Mouse (Mus musculus) MEL (cell line): ENCODE results near the gene Clhc1. TPM values are rescaled to one million over a fixed set of nuclear protein-coding genes. Genes with fewer than 3 reads are reported as not detected.

ENCODE experiments used
- DNase-seq: peaks from one replicate; pipeline ENCODE4 v3.0.0; 2011; ENCODE audit warnings: low read depth, low spot score
- H3K27ac ChIP-seq: 2 replicates; pipeline ENCODE4 v1.5.1; 2012; ENCODE audit warnings: low read depth, mild to moderate bottlenecking, control low read depth, low read length, moderate library complexity; ENCODE audit not compliant: control insufficient read depth
- H3K27me3 ChIP-seq, 2 experiments: fragments of 150-350 bp in 1 of 2; sonication (generic) in 1 of 2; 2 replicates each; pipeline ENCODE4 v1.6.1; 2012; ENCODE audit warnings: low read length in 2 of 2, mild to moderate bottlenecking in 2 of 2, improper control_type of control experiment in 1 of 2, moderate library complexity in 1 of 2; ENCODE audit not compliant: insufficient read depth in 2 of 2, control insufficient read depth in 1 of 2
- H3K36me3 ChIP-seq, 2 experiments: 2 replicates each; pipeline ENCODE4 v1.6.1; 2012 to 2014; ENCODE audit warnings: low read length in 2 of 2, improper control_type of control experiment in 1 of 2, inconsistent platforms in 1 of 2, mild to moderate bottlenecking in 1 of 2; ENCODE audit not compliant: insufficient read depth in 2 of 2, control insufficient read depth in 1 of 2
- H3K4me1 ChIP-seq, 2 experiments: fragments of 150-350 bp in 1 of 2; sonication (generic) in 1 of 2; 2 replicates each; pipeline ENCODE4 v1.6.1; 2012; ENCODE audit warnings: low read length in 2 of 2, improper control_type of control experiment in 1 of 2, mild to moderate bottlenecking in 1 of 2; ENCODE audit not compliant: insufficient read depth in 2 of 2, control insufficient read depth in 1 of 2
- H3K4me3 ChIP-seq, 2 experiments: fragments of 150-350 bp in 1 of 2; sonication (generic) in 1 of 2; 2 replicates each; pipeline ENCODE4 v1.5.1; 2012; ENCODE audit warnings: low read depth in 2 of 2, low read length in 2 of 2, mild to moderate bottlenecking in 2 of 2, moderate library complexity in 2 of 2, control low read depth in 1 of 2, improper control_type of control experiment in 1 of 2; ENCODE audit not compliant: control insufficient read depth in 1 of 2, insufficient read depth in 1 of 2
- H3K79me2 ChIP-seq: 2 replicates; pipeline ENCODE4 v1.6.1; 2012; ENCODE audit warnings: mild to moderate bottlenecking, low read length, moderate library complexity; ENCODE audit not compliant: control insufficient read depth, poor library complexity, insufficient read depth
- H3K9ac ChIP-seq: 2 replicates; pipeline ENCODE4 v1.6.1; 2012; ENCODE audit warnings: low read depth, mild to moderate bottlenecking, control low read depth, low read length, moderate library complexity; ENCODE audit not compliant: control insufficient read depth, poor library complexity, severe bottlenecking
- H3K9me3 ChIP-seq: fragments of 150-350 bp; sonication (generic); replicated peaks from 2 replicates; pipeline ENCODE4 v1.6.1; 2012; ENCODE audit warnings: mild to moderate bottlenecking, low read length, improper control_type of control experiment, moderate library complexity; ENCODE audit not compliant: insufficient read depth
- BHLHE40 ChIP-seq: IDR thresholded peaks from 2 replicates; pipeline ENCODE4 v1.6.1; 2012; ENCODE audit warnings: low read depth, mild to moderate bottlenecking, inconsistent platforms, low read length, improper control_type of control experiment, borderline replicate concordance
- CHD1 ChIP-seq: IDR thresholded peaks from 2 replicates; pipeline ENCODE4 v1.6.1; 2012; ENCODE audit warnings: low read depth, mild to moderate bottlenecking, inconsistent platforms, low read length, improper control_type of control experiment
- CTCF ChIP-seq, 3 experiments: IDR thresholded peaks in 2 of 3; conservative IDR thresholded peaks in 1 of 3; 2 replicates each; pipeline ENCODE4 v1.5.1; 2011 to 2012; ENCODE audit warnings: low read length in 3 of 3, low read depth in 2 of 3, mild to moderate bottlenecking in 2 of 3, improper control_type of control experiment in 1 of 3, inconsistent platforms in 1 of 3, mixed read lengths in 1 of 3, moderate library complexity in 1 of 3; ENCODE audit not compliant: control insufficient read depth in 1 of 3, insufficient read depth in 1 of 3, poor library complexity in 1 of 3, severe bottlenecking in 1 of 3
- ELF1 ChIP-seq: IDR thresholded peaks from 2 replicates; pipeline ENCODE4 v1.6.1; 2014; ENCODE audit warnings: low read depth, mild to moderate bottlenecking, inconsistent platforms, low read length, improper control_type of control experiment, moderate library complexity
- EP300 ChIP-seq, 2 experiments: IDR thresholded peaks; 2 replicates each; pipeline ENCODE4 v1.6.1; 2011; ENCODE audit warnings: improper control_type of control experiment in 2 of 2, low read length in 2 of 2, low read depth in 1 of 2, mild to moderate bottlenecking in 1 of 2
- ETS1 ChIP-seq: IDR thresholded peaks from 2 replicates; pipeline ENCODE4 v1.6.1; 2012; ENCODE audit warnings: low read depth, mild to moderate bottlenecking, inconsistent platforms, low read length, improper control_type of control experiment, moderate library complexity
- GATA1 ChIP-seq: IDR thresholded peaks from 2 replicates; pipeline ENCODE4 v1.6.1; 2011; ENCODE audit warnings: low read depth, low read length, improper control_type of control experiment
- HCFC1 ChIP-seq: IDR thresholded peaks from 2 replicates; pipeline ENCODE4 v1.6.1; 2012; ENCODE audit warnings: low read depth, mild to moderate bottlenecking, inconsistent platforms, low read length, improper control_type of control experiment, moderate library complexity
- MAFK ChIP-seq: IDR thresholded peaks from 2 replicates; pipeline ENCODE4 v1.6.1; 2011; ENCODE audit warnings: low read depth, mild to moderate bottlenecking, low read length, improper control_type of control experiment, borderline replicate concordance
- MAX ChIP-seq: IDR thresholded peaks from 2 replicates; pipeline ENCODE4 v1.6.1; 2011; ENCODE audit warnings: low read length, improper control_type of control experiment
- MAZ ChIP-seq: IDR thresholded peaks from 2 replicates; pipeline ENCODE4 v1.6.1; 2012; ENCODE audit warnings: low read depth, mild to moderate bottlenecking, inconsistent platforms, low read length, improper control_type of control experiment
- MEF2A ChIP-seq: IDR thresholded peaks from 2 replicates; pipeline ENCODE4 v1.6.1; 2014; ENCODE audit warnings: low read depth, mild to moderate bottlenecking, inconsistent platforms, low read length, improper control_type of control experiment; ENCODE audit not compliant: poor library complexity, insufficient replicate concordance, severe bottlenecking; ENCODE audit errors: extremely low read depth
- MXI1 ChIP-seq: IDR thresholded peaks from 2 replicates; pipeline ENCODE4 v1.6.1; 2011; ENCODE audit warnings: mild to moderate bottlenecking, low read depth, low read length, improper control_type of control experiment
- MYB ChIP-seq: IDR thresholded peaks from 2 replicates; pipeline ENCODE4 v1.6.1; 2011; ENCODE audit warnings: mild to moderate bottlenecking, low read depth, low read length, improper control_type of control experiment
- MYC ChIP-seq: IDR thresholded peaks from 2 replicates; pipeline ENCODE4 v1.6.1; 2011; ENCODE audit warnings: low read depth, mild to moderate bottlenecking, low read length, improper control_type of control experiment, moderate library complexity
- NELFE ChIP-seq: IDR thresholded peaks from 2 replicates; pipeline ENCODE4 v1.6.1; 2011; ENCODE audit warnings: low read depth, low read length, improper control_type of control experiment
- POLR2A ChIP-seq, 2 experiments: IDR thresholded peaks; 2 replicates each; pipeline ENCODE4 v1.6.1; 2011 to 2012; ENCODE audit warnings: low read length in 2 of 2, mild to moderate bottlenecking in 2 of 2, control low read depth in 1 of 2, improper control_type of control experiment in 1 of 2, low read depth in 1 of 2, moderate library complexity in 1 of 2; ENCODE audit not compliant: control insufficient read depth in 1 of 2, insufficient read depth in 1 of 2, poor library complexity in 1 of 2
- POLR2AphosphoS2 ChIP-seq: IDR thresholded peaks from 2 replicates; pipeline ENCODE4 v1.6.1; 2011; ENCODE audit warnings: low read length, improper control_type of control experiment
- POLR2AphosphoS5 ChIP-seq: IDR thresholded peaks from 2 replicates; pipeline ENCODE4 v1.6.1; 2012; ENCODE audit warnings: low read depth, borderline replicate concordance, mild to moderate bottlenecking, inconsistent platforms, low read length, moderate library complexity, mixed read lengths
- RAD21 ChIP-seq: IDR thresholded peaks from 2 replicates; pipeline ENCODE4 v1.6.1; 2011; ENCODE audit warnings: mild to moderate bottlenecking, low read depth, low read length, improper control_type of control experiment
- RCOR1 ChIP-seq: IDR thresholded peaks from 2 replicates; pipeline ENCODE4 v1.6.1; 2012; ENCODE audit warnings: low read depth, mild to moderate bottlenecking, inconsistent platforms, low read length, improper control_type of control experiment
- SIN3A ChIP-seq: IDR thresholded peaks from 2 replicates; pipeline ENCODE4 v1.6.1; 2012; ENCODE audit warnings: low read length, improper control_type of control experiment, inconsistent platforms
- SMC3 ChIP-seq: IDR thresholded peaks from 2 replicates; pipeline ENCODE4 v1.6.1; 2011; ENCODE audit warnings: low read depth, low read length, improper control_type of control experiment
- TAL1 ChIP-seq: IDR thresholded peaks from 2 replicates; pipeline ENCODE4 v1.6.1; 2012; ENCODE audit warnings: mild to moderate bottlenecking, inconsistent platforms, low read length, moderate library complexity, mixed read lengths
- TCF12 ChIP-seq: IDR thresholded peaks from 2 replicates; pipeline ENCODE4 v1.6.1; 2014; ENCODE audit warnings: low read depth, mild to moderate bottlenecking, inconsistent platforms, low read length, improper control_type of control experiment, moderate library complexity
- UBTF ChIP-seq: IDR thresholded peaks from 2 replicates; pipeline ENCODE4 v1.6.1; 2012; ENCODE audit warnings: low read depth, mild to moderate bottlenecking, inconsistent platforms, low read length, improper control_type of control experiment, moderate library complexity, borderline replicate concordance; ENCODE audit not compliant: insufficient read depth
- ZC3H11A ChIP-seq: IDR thresholded peaks from 2 replicates; pipeline ENCODE4 v1.6.1; 2012; ENCODE audit warnings: low read depth, mild to moderate bottlenecking, inconsistent platforms, low read length, improper control_type of control experiment
- ZKSCAN1 ChIP-seq: IDR thresholded peaks from 2 replicates; pipeline ENCODE4 v1.6.1; 2012; ENCODE audit warnings: low read depth, mild to moderate bottlenecking, inconsistent platforms, low read length, improper control_type of control experiment, moderate library complexity
- ZNF384 ChIP-seq: IDR thresholded peaks from 2 replicates; pipeline ENCODE4 v1.6.1; 2012; ENCODE audit warnings: low read depth, mild to moderate bottlenecking, inconsistent platforms, low read length, improper control_type of control experiment
- polyA plus RNA-seq, 2 experiments: library from polyadenylated mRNA; stranded (reverse) in 1 of 2; unstranded in 1 of 2; fragments of >175 nt in 1 of 2; fragments of >200 nt in 1 of 2; gene quantifications; 2 replicates each; pipeline versions ENCODE4 v1.2.1 to v1.2.4; 2012; ENCODE audit warnings: low replicate concordance in 2 of 2, low read depth in 1 of 2; ENCODE audit not compliant: insufficient read length in 2 of 2, insufficient read depth in 1 of 2, missing spikeins in 1 of 2
- total RNA-seq: library from RNA; depleted of rRNA; stranded (reverse); fragments of 300-350 nt; gene quantifications from 2 replicates; pipeline ENCODE4 v1.2.3, GENCODE M21; 2012

Clhc1 gene
- total and polyA plus RNA-seq, 3 experiments = 0.08 to 0.62 TPM; not detected in 1

DNA sequence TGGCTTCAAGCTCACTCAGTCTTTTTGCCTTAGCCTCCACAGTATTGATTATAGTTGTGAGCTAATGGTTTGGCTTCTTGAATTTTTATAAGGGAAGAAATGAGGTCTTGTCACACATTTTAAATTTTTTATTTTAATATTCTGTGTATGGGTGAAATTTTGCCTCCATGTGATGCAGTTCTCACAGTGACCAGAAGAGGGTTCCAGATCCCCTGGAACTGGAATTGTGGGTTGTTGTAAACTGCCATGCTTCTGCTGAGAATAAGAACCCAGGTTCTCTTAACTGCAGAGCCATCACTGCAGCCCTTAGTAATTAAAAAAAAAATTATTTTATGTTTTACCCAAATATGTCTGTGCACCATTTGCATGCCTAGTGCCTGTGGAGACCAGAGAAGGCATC lies 31.9 kb downstream of the Clhc1 start:
- Histone ChIP-seq H3K27ac (no peak overlapping the region), H3K4me3 (no peak overlapping the region), H3K4me1 (no peaks in the 10 kb centered on the region), H3K27me3 (no peaks in the 10 kb centered on the region), H3K36me3 (no peaks in the 10 kb centered on the region)
- peak; percentile 67 for DNase-seq
- TF ChIP-seq MXI1 = peak; percentile 18; the same call in 1 of the 2 replicates
- peak; percentile 91 for TF ChIP-seq SMC3
- TF ChIP-seq POLR2AphosphoS5 = no peak
- no peak for TF ChIP-seq NELFE
- peak; percentile 58 to 82 (median 64) for TF ChIP-seq CTCF (IDR thresholded peaks at IDR 0.05 in 2 of 3, conservative IDR thresholded peaks at IDR 0.05 in 1 of 3; ENCODE audit: control insufficient read depth in 1 of 3, insufficient read depth in 1 of 3, low read depth in 2 of 3, low read length in 3 of 3, poor library complexity in 1 of 3, severe bottlenecking in 1 of 3)
- TF ChIP-seq HCFC1 = no peak
- TF ChIP-seq MEF2A = no peak
- TF ChIP-seq BHLHE40 = no peak
- TF ChIP-seq POLR2AphosphoS2 = no peak
- no peak for TF ChIP-seq TAL1
- TF ChIP-seq ZC3H11A = peak; percentile 90
- no peak for TF ChIP-seq POLR2A (IDR thresholded peaks at IDR 0.05; ENCODE audit: control insufficient read depth in 1 of 2, insufficient read depth in 1 of 2, low read depth in 1 of 2, low read length in 2 of 2, poor library complexity in 1 of 2)
- no peak for TF ChIP-seq MYB
- no peak for TF ChIP-seq TCF12
- TF ChIP-seq RAD21 = peak; percentile 92
- TF ChIP-seq ETS1 = no peak
- TF ChIP-seq MAZ = no peak
- TF ChIP-seq GATA1 = no peak
- TF ChIP-seq MYC = peak; percentile 75; the same call in 1 of the 2 replicates
- TF ChIP-seq, all 39 proteins: peak for 6
- Histone ChIP-seq H3K9ac (no peak overlapping the region), H3K79me2 (no peaks in the 10 kb centered on the region), H3K9me3 (no peaks in the 10 kb centered on the region)

DNA sequence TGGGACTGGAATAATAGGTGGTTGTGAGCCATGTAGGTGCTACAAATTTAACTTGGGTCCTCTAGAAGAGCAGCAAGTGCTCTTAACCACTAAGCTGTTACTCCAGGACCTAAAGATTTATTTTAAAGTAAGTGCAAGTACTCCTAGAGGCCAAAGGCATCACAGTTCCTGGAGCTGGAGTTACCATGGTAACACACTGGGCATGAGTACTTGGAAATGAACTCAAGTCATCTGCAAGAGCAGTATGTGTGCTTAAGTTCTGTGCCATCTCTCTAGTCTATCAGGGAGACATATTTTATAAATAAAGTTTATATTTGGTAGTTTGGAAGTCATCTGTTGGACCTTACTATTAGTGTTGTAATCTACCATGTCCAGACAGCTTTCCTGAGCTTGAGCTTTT lies 47.5 kb downstream of the Clhc1 start:
- no peak overlapping the region for H3K4me3 ChIP-seq
- DNase-seq = no peak
- H3K36me3 ChIP-seq = no peaks in the 10 kb centered on the region
- no peaks in the 10 kb centered on the region for H3K4me1 ChIP-seq
- H3K79me2 ChIP-seq = no peaks in the 10 kb centered on the region
- TF ChIP-seq MEF2A (no peak), MAFK (no peak), ELF1 (no peak), HCFC1 (no peak), TCF12 (no peak), POLR2A (IDR thresholded peaks at IDR 0.05; ENCODE audit: control insufficient read depth in 1 of 2, insufficient read depth in 1 of 2, low read depth in 1 of 2, low read length in 2 of 2, poor library complexity in 1 of 2) (no peak), RCOR1 (no peak), SMC3 (no peak), ZC3H11A (no peak), ZNF384 (no peak), MYB (no peak), EP300 (IDR thresholded peaks at IDR 0.05; ENCODE audit: low read depth in 1 of 2, low read length in 2 of 2) (no peak), ZKSCAN1 (no peak), SIN3A (no peak), MAX (no peak), UBTF (no peak), CTCF (IDR thresholded peaks at IDR 0.05 in 2 of 3, conservative IDR thresholded peaks at IDR 0.05 in 1 of 3; ENCODE audit: control insufficient read depth in 1 of 3, insufficient read depth in 1 of 3, low read depth in 2 of 3, low read length in 3 of 3, poor library complexity in 1 of 3, severe bottlenecking in 1 of 3) (no peak), CHD1 (no peak)
- no peak overlapping the region for H3K27ac ChIP-seq
- no peak overlapping the region for H3K9ac ChIP-seq
- peaks cover 0 to 2% of the 10 kb centered on the region in 2 experiments; a peak in 1 of 4 replicates for H3K27me3 ChIP-seq
- no peaks in the 10 kb centered on the region for H3K9me3 ChIP-seq
